Mouse (Mus musculus) G1E (cell line): ENCODE measurements around the gene Cd3e.

ENCODE experiments used
- CTCF ChIP-seq: IDR thresholded peaks from 2 replicates; pipeline ENCODE4 v1.5.1; 2012; ENCODE audit warnings: low read depth, low read length, inconsistent platforms, mixed read lengths
- GATA1 ChIP-seq: IDR thresholded peaks from 2 replicates; pipeline ENCODE4 v1.6.1; 2012; ENCODE audit warnings: borderline replicate concordance, low read length, inconsistent platforms, mixed read lengths
- GATA2 ChIP-seq: IDR thresholded peaks from 2 replicates; pipeline ENCODE4 v1.6.1; 2012; ENCODE audit warnings: low read depth, low read length, inconsistent platforms, borderline replicate concordance
- POLR2AphosphoS5 ChIP-seq: IDR thresholded peaks from 2 replicates; pipeline ENCODE4 v1.6.1; 2012; ENCODE audit warnings: low read depth, low read length, inconsistent platforms; ENCODE audit not compliant: insufficient replicate concordance
- TAL1 ChIP-seq: conservative IDR thresholded peaks from 2 replicates; pipeline ENCODE4 v1.6.1; 2012; ENCODE audit warnings: low read depth, low read length, inconsistent platforms, mixed read lengths

- no peak for TF ChIP-seq CTCF
- no peak for TF ChIP-seq GATA1
- no peak for TF ChIP-seq POLR2AphosphoS5
- no peak for TF ChIP-seq TAL1
- TF ChIP-seq GATA2 = no peak
Observed at GRCm38 (mm10) chr9:45058304-45058940, 49.0 kb upstream of the Cd3e start.
